Mouse (Mus musculus): Measurements from ENCODE around the gene Sfrp2. TPM values are rescaled to one million over a fixed set of nuclear protein-coding genes. Genes with fewer than 3 reads are reported as not detected.

Sfrp2 gene
- total and polyA plus RNA-seq, 3 experiments: not detected

GRCm38 (mm10) chr3:83747276-83747675, 18.8 kb upstream of the Sfrp2 start:
- DNase-seq (ENCODE audit: low read depth, low spot score): no peak
- no peak for TF ChIP-seq EP300 (IDR thresholded peaks at IDR 0.05; ENCODE audit: low read depth in 1 of 2, low read length in 2 of 2)
- no peak for TF ChIP-seq RAD21 (IDR thresholded peaks at IDR 0.05; ENCODE audit: low read depth, low read length)
- TF ChIP-seq ZMIZ1 (IDR thresholded peaks at IDR 0.05; ENCODE audit: low read depth, low read length): no peak
- TF ChIP-seq NRF1 (IDR thresholded peaks at IDR 0.05; ENCODE audit: insufficient read depth, low read depth, low read length, poor library complexity, severe bottlenecking): no peak
- no peak for TF ChIP-seq JUND (IDR thresholded peaks at IDR 0.05; ENCODE audit: low read depth, low read length)
- TF ChIP-seq MYB (IDR thresholded peaks at IDR 0.05; ENCODE audit: low read depth, low read length): no peak
- no peak for TF ChIP-seq MAX (IDR thresholded peaks at IDR 0.05; ENCODE audit: low read length)
- TF ChIP-seq MXI1 (IDR thresholded peaks at IDR 0.05; ENCODE audit: low read depth, low read length): no peak
- TF ChIP-seq BHLHE40 (IDR thresholded peaks at IDR 0.05; ENCODE audit: borderline replicate concordance, low read depth, low read length): no peak
- no peak for TF ChIP-seq CTCF (IDR thresholded peaks at IDR 0.05 in 2 of 3, conservative IDR thresholded peaks at IDR 0.05 in 1 of 3; ENCODE audit: control insufficient read depth in 1 of 3, insufficient read depth in 1 of 3, low read depth in 2 of 3, low read length in 3 of 3, poor library complexity in 1 of 3, severe bottlenecking in 1 of 3)
- no peak for TF ChIP-seq CHD1 (IDR thresholded peaks at IDR 0.05; ENCODE audit: low read depth, low read length)
- no peak for TF ChIP-seq POLR2AphosphoS2 (IDR thresholded peaks at IDR 0.05; ENCODE audit: low read length)
- H3K9me3 ChIP-seq (replicated peaks; ENCODE audit: insufficient read depth, low read length): no peaks in the 10 kb centered on the region
- H3K27ac ChIP-seq (ENCODE audit: control insufficient read depth, low read depth, low read length): no peak overlapping the region
- H3K4me1 ChIP-seq (ENCODE audit: control insufficient read depth in 1 of 2, insufficient read depth in 2 of 2, low read length in 2 of 2): no peaks in the 10 kb centered on the region
- H3K79me2 ChIP-seq (ENCODE audit: control insufficient read depth, insufficient read depth, low read length, poor library complexity): no peaks in the 10 kb centered on the region
- H3K4me3 ChIP-seq (ENCODE audit: control insufficient read depth in 1 of 2, insufficient read depth in 1 of 2, low read depth in 2 of 2, low read length in 2 of 2): no peak overlapping the region
- H3K36me3 ChIP-seq (ENCODE audit: control insufficient read depth in 1 of 2, insufficient read depth in 2 of 2, low read length in 2 of 2): no peaks in the 10 kb centered on the region
- no peak overlapping the region for H3K9ac ChIP-seq (ENCODE audit: control insufficient read depth, low read depth, low read length, poor library complexity, severe bottlenecking)
- H3K27me3 ChIP-seq (ENCODE audit: control insufficient read depth in 1 of 2, insufficient read depth in 2 of 2, low read length in 2 of 2): no peaks in the 10 kb centered on the region

- Histone ChIP-seq H3K9ac (ENCODE audit: control insufficient read depth, low read depth, low read length, poor library complexity, severe bottlenecking) (no peak overlapping the region), H3K36me3 (ENCODE audit: control insufficient read depth in 1 of 2, insufficient read depth in 2 of 2, low read length in 2 of 2) (no peaks in the 10 kb centered on the region), H3K79me2 (ENCODE audit: control insufficient read depth, insufficient read depth, low read length, poor library complexity) (no peaks in the 10 kb centered on the region), H3K4me1 (ENCODE audit: control insufficient read depth in 1 of 2, insufficient read depth in 2 of 2, low read length in 2 of 2) (no peaks in the 10 kb centered on the region), H3K9me3 (replicated peaks; ENCODE audit: insufficient read depth, low read length) (no peaks in the 10 kb centered on the region), H3K4me3 (ENCODE audit: control insufficient read depth in 1 of 2, insufficient read depth in 1 of 2, low read depth in 2 of 2, low read length in 2 of 2) (no peak overlapping the region), H3K27ac (ENCODE audit: control insufficient read depth, low read depth, low read length) (no peak overlapping the region), H3K27me3 (ENCODE audit: control insufficient read depth in 1 of 2, insufficient read depth in 2 of 2, low read length in 2 of 2) (no peaks in the 10 kb centered on the region)
- DNase-seq (ENCODE audit: low read depth, low spot score): no peak
- TF ChIP-seq CHD2 (IDR thresholded peaks at IDR 0.05; ENCODE audit: low read length) (no peak), MAZ (IDR thresholded peaks at IDR 0.05; ENCODE audit: low read depth, low read length) (no peak), TAL1 (IDR thresholded peaks at IDR 0.05; ENCODE audit: low read length) (no peak)
Measured at GRCm38 (mm10) chr3:83747895-83748294, 18.2 kb upstream of the Sfrp2 start.

- TF ChIP-seq CTCF (IDR thresholded peaks at IDR 0.05 in 2 of 3, conservative IDR thresholded peaks at IDR 0.05 in 1 of 3; ENCODE audit: control insufficient read depth in 1 of 3, insufficient read depth in 1 of 3, low read depth in 2 of 3, low read length in 3 of 3, poor library complexity in 1 of 3, severe bottlenecking in 1 of 3): no peak
- TF ChIP-seq MXI1 (IDR thresholded peaks at IDR 0.05; ENCODE audit: low read depth, low read length): no peak
- no peak for TF ChIP-seq GATA1 (IDR thresholded peaks at IDR 0.05; ENCODE audit: low read depth, low read length)
- TF ChIP-seq EP300 (IDR thresholded peaks at IDR 0.05; ENCODE audit: low read depth in 1 of 2, low read length in 2 of 2): no peak
- TF ChIP-seq NELFE (IDR thresholded peaks at IDR 0.05; ENCODE audit: low read depth, low read length): no peak
- TF ChIP-seq POLR2A (IDR thresholded peaks at IDR 0.05; ENCODE audit: control insufficient read depth in 1 of 2, insufficient read depth in 1 of 2, low read depth in 1 of 2, low read length in 2 of 2, poor library complexity in 1 of 2): no peak
- TF ChIP-seq BHLHE40 (IDR thresholded peaks at IDR 0.05; ENCODE audit: borderline replicate concordance, low read depth, low read length): no peak
- no peak for TF ChIP-seq RAD21 (IDR thresholded peaks at IDR 0.05; ENCODE audit: low read depth, low read length)
- no peak for TF ChIP-seq NRF1 (IDR thresholded peaks at IDR 0.05; ENCODE audit: insufficient read depth, low read depth, low read length, poor library complexity, severe bottlenecking)
- no peak for TF ChIP-seq CHD2 (IDR thresholded peaks at IDR 0.05; ENCODE audit: low read length)
- no peak for TF ChIP-seq MAX (IDR thresholded peaks at IDR 0.05; ENCODE audit: low read length)
- TF ChIP-seq TCF12 (IDR thresholded peaks at IDR 0.05; ENCODE audit: low read depth, low read length): no peak
- Histone ChIP-seq H3K9me3 (replicated peaks; ENCODE audit: insufficient read depth, low read length) (no peaks in the 10 kb centered on the region), H3K4me3 (ENCODE audit: control insufficient read depth in 1 of 2, insufficient read depth in 1 of 2, low read depth in 2 of 2, low read length in 2 of 2) (no peak overlapping the region), H3K4me1 (ENCODE audit: control insufficient read depth in 1 of 2, insufficient read depth in 2 of 2, low read length in 2 of 2) (no peaks in the 10 kb centered on the region), H3K27ac (ENCODE audit: control insufficient read depth, low read depth, low read length) (no peak overlapping the region), H3K79me2 (ENCODE audit: control insufficient read depth, insufficient read depth, low read length, poor library complexity) (no peaks in the 10 kb centered on the region), H3K36me3 (ENCODE audit: control insufficient read depth in 1 of 2, insufficient read depth in 2 of 2, low read length in 2 of 2) (no peaks in the 10 kb centered on the region), H3K9ac (ENCODE audit: control insufficient read depth, low read depth, low read length, poor library complexity, severe bottlenecking) (no peak overlapping the region), H3K27me3 (ENCODE audit: control insufficient read depth in 1 of 2, insufficient read depth in 2 of 2, low read length in 2 of 2) (no peaks in the 10 kb centered on the region)
- no peak for DNase-seq (ENCODE audit: low read depth, low spot score)
Measured at GRCm38 (mm10) chr3:83751625-83752024, 14.5 kb upstream of the Sfrp2 start.
